ENCODE assay signal across 8 mouse cellular contexts in the genomic region with DNA sequence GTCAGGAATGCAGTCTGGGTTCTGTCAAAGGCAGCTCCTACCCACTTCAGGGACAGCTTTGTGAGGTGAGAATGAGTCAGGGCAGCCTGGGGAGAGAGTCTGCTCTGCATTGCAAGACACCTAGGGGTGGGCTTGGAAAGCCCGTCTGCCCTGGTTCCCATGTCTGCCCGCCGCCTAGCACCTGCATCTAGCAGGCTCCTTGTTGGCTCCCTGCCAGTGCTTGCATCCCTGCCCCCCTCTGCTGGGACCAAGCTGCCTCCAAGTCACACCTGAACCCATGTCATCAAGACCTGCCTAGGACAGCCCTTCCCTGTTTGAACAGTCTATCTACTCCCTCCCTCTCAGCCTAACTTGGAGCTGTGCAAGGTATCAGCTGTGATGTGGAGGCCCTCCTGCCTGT.
DNase-seq lines count a peak whose midpoint lies in the region; ATAC-seq and TF ChIP-seq lines count a peak whose summit lies in the region.

No protein-coding gene starts in this region.

- peak overlapping the region; percentile 65 for H3K27ac ChIP-seq in midbrain, embryonic 10.5 days (replicated peaks)
- H3K27ac ChIP-seq in midbrain, postnatal 0 days (ENCODE audit: low read depth, low read length) = no peak overlapping the region
- peak overlapping the region; percentile 57 for H3K27ac ChIP-seq in lung, embryonic 15.5 days

- TF ChIP-seq CTCF in midbrain, postnatal 0 days (IDR thresholded peaks at IDR 0.05) = no peak

- no peak overlapping the region for H3K4me2 ChIP-seq in midbrain, postnatal 0 days (ENCODE audit: low read depth, low read length, poor library complexity, severe bottlenecking)
- H3K4me2 ChIP-seq in lung, embryonic 15.5 days = no peak overlapping the region

- H3K4me1 ChIP-seq in midbrain, embryonic 10.5 days = peaks cover 85% of the 10 kb centered on the region
- H3K4me1 ChIP-seq in midbrain, postnatal 0 days (ENCODE audit: insufficient read depth, low read length) = no peaks in the 10 kb centered on the region
- H3K4me1 ChIP-seq in lung, embryonic 15.5 days = peaks cover 53% of the 10 kb centered on the region

- H3K27me3 ChIP-seq in midbrain, embryonic 10.5 days (ENCODE audit: low read depth, poor library complexity, severe bottlenecking) = peaks cover 90% of the 10 kb centered on the region
- peaks cover 5% of the 10 kb centered on the region; the same call in 1 of the 2 replicates for H3K27me3 ChIP-seq in midbrain, postnatal 0 days (ENCODE audit: insufficient read depth, low read length)
- no peaks in the 10 kb centered on the region for H3K27me3 ChIP-seq in lung, embryonic 15.5 days

- no peak for ATAC-seq in midbrain, postnatal 0 days (ENCODE audit: low FRiP score)
- ATAC-seq in lung, embryonic 15.5 days (ENCODE audit: borderline replicate concordance, extremely low read depth, low FRiP score, low TSS enrichment) = peak; percentile 70

- 0 out of 2 replicates have a peak, but pooled peaks cover 2% of the 10 kb centered on the region for H3K36me3 ChIP-seq in midbrain, embryonic 10.5 days
- H3K36me3 ChIP-seq in midbrain, postnatal 0 days (ENCODE audit: insufficient read depth, low read length) = no peaks in the 10 kb centered on the region
- no peaks in the 10 kb centered on the region for H3K36me3 ChIP-seq in lung, embryonic 15.5 days

- WGBS in midbrain, embryonic 10.5 days = 80% methylated on average over 3 of the region's 3 CpGs
- 64% methylated on average over 3 of the region's 3 CpGs for WGBS in midbrain, postnatal 0 days
- 28% methylated on average over 3 of the region's 3 CpGs for WGBS in lung, embryonic 15.5 days

- H3K4me3 ChIP-seq in midbrain, embryonic 10.5 days = no peak overlapping the region
- H3K4me3 ChIP-seq in midbrain, postnatal 0 days (ENCODE audit: low read depth, low read length) = no peak overlapping the region
- no peak overlapping the region for H3K4me3 ChIP-seq in lung, embryonic 15.5 days

- H3K9me3 ChIP-seq in midbrain, embryonic 10.5 days (replicated peaks) = no peaks in the 10 kb centered on the region
- no peaks in the 10 kb centered on the region for H3K9me3 ChIP-seq in midbrain, postnatal 0 days (ENCODE audit: low read length)
- H3K9me3 ChIP-seq in lung, embryonic 15.5 days = no peaks in the 10 kb centered on the region

- H3K9ac ChIP-seq in midbrain, postnatal 0 days (replicated peaks; ENCODE audit: low read length, poor library complexity, severe bottlenecking) = no peak overlapping the region
- H3K9ac ChIP-seq in lung, embryonic 15.5 days = no peak overlapping the region

- DNase-seq in cerebellum, postnatal 10 days = peak; percentile 53
- no peak for DNase-seq in cerebellum, adult 9-10 months
- DNase-seq in midbrain, embryonic 10.5 days (ENCODE audit: low spot score) = no peak
- no peak for DNase-seq in midbrain, postnatal 0 days (ENCODE audit: low spot score)
- DNase-seq in yolk sac, embryonic 10.5 days (ENCODE audit: low spot score) = peak; percentile 55
- DNase-seq in adrenal gland, postnatal 14 days = no peak
- DNase-seq in spleen, postnatal 10 days (ENCODE audit: low spot score in 2 of 2) = no peak

Comparison
In these comparisons a context has a peak if more than half of its experiments do, and no peak if none do; other contexts are left out.
1. DNase-seq: peak in cerebellum, postnatal 10 days (2 of 2) and yolk sac, embryonic 10.5 days (single experiment); none in cerebellum, adult 9-10 months (single experiment), midbrain, embryonic 10.5 days (single experiment), midbrain, postnatal 0 days (single experiment), adrenal gland, postnatal 14 days (single experiment) and spleen, postnatal 10 days (0 of 2).